Mouse (Mus musculus): ENCODE measurements around the gene Actl7a. TPM values are rescaled to one million over a fixed set of nuclear protein-coding genes. Genes with fewer than 3 reads are reported as not detected.

Gene Actl7a
- polyA plus RNA-seq (2012) = not detected in 2 replicates

GRCm38 (mm10) chr4:56743363-56744195 is at the start of gene Actl7a:
Gene Actl7a, plus strand, starts transcription at chr4:56743413.

GRCm38 (mm10) chr4:56740020-56740485 is 3.2 kb upstream of the Actl7a start, which contains the start of gene Gm26657:
Gene Gm26657, plus strand, starts transcription at chr4:56740070.

GRCm38 (mm10) chr4:56741041-56741493 is 2.1 kb upstream of the Actl7a start, which contains the start of gene Actl7b:
Gene Actl7b, minus strand, starts transcription at chr4:56741443.

Other genes starting within 250 kb of the Actl7a start
- not detected in 2 replicates for gene Gm26657, start 3.3 kb upstream of the Actl7a start, polyA plus RNA-seq (2012)
- 0.14 and 0.52 TPM in 2 replicates for gene Actl7b, start 2.0 kb upstream of the Actl7a start, polyA plus RNA-seq (2012)
- gene Elp1, start 58.9 kb downstream of the Actl7a start, polyA plus RNA-seq (2012) = 4.4 and 5.0 TPM in 2 replicates
- gene Fam206a, start 58.9 kb downstream of the Actl7a start, polyA plus RNA-seq (2012) = 7.2 and 7.4 TPM in 2 replicates
- gene Ctnnal1, start 121.8 kb downstream of the Actl7a start, polyA plus RNA-seq (2012) = 3.9 and 5.6 TPM in 2 replicates
- gene Tmem245, start 204.0 kb downstream of the Actl7a start, polyA plus RNA-seq (2012) = 0.93 and 1.1 TPM in 2 replicates
- gene Frrs1l, start 247.0 kb downstream of the Actl7a start, polyA plus RNA-seq (2012) = 0.01 TPM in 1 of 2 replicates, not detected in the other